Mouse (Mus musculus): ENCODE measurements around the gene Spef1.

GRCm38 (mm10) chr2:131188311-131188710 lies 1.2 kb upstream of the Spef1 start:
- TF ChIP-seq CTCF (IDR thresholded peaks at IDR 0.05; ENCODE audit: insufficient read depth, low read depth, low read length) (no peak), POLR2A (IDR thresholded peaks at IDR 0.05; ENCODE audit: insufficient read depth, low read depth, low read length) (no peak)

Data from olfactory bulb, adult 2 months (tissue).